Mouse (Mus musculus): ENCODE measurements around the gene Vmp1. TPM values are rescaled to one million over a fixed set of nuclear protein-coding genes. Genes with fewer than 3 reads are reported as not detected.
A peak's percentile ranks its signal among the peaks of the same experiment; 100 is the strongest.

Gene Vmp1
- polyA plus RNA-seq, 1 experiment from 2014 or later: 88.7 TPM

- DNase-seq (ENCODE audit: low spot score): no peak
- Histone ChIP-seq H3K27ac (replicated peaks; ENCODE audit: low read depth, low read length) (no peak overlapping the region), H3K4me3 (ENCODE audit: low read depth, low read length) (no peak overlapping the region), H3K9ac (ENCODE audit: low read length) (no peak overlapping the region), H3K4me2 (ENCODE audit: low read depth, severe bottlenecking) (no peak overlapping the region), H3K27me3 (ENCODE audit: control insufficient read depth, insufficient read depth, low read length) (no peaks in the 10 kb centered on the region), H3K9me3 (ENCODE audit: control insufficient read depth, low read length) (no peaks in the 10 kb centered on the region), H3K4me1 (ENCODE audit: control insufficient read depth, insufficient read depth, low read length) (no peaks in the 10 kb centered on the region), H3K36me3 (ENCODE audit: control insufficient read depth, insufficient read depth, low read length) (peaks cover 17% of the 10 kb centered on the region)
- ATAC-seq (ENCODE audit: insufficient number of reproducible peaks, low FRiP score, low TSS enrichment, low read depth): no peak
These were observed 31.0 kb upstream of the Vmp1 start for GRCm38 (mm10) chr11:86714606-86715005.

- peaks cover 20% of the 10 kb centered on the region for H3K36me3 ChIP-seq (ENCODE audit: control insufficient read depth, insufficient read depth, low read length)
- DNase-seq (ENCODE audit: low spot score) (no peak), ATAC-seq (ENCODE audit: insufficient number of reproducible peaks, low FRiP score, low TSS enrichment, low read depth) (no peak)
- H3K9me3 ChIP-seq (ENCODE audit: control insufficient read depth, low read length): no peaks in the 10 kb centered on the region
- WGBS: 89% methylated on average over 4 of the region's 4 CpGs
- H3K4me3 ChIP-seq (ENCODE audit: low read depth, low read length): no peak overlapping the region
- no peaks in the 10 kb centered on the region for H3K4me1 ChIP-seq (ENCODE audit: control insufficient read depth, insufficient read depth, low read length)
- H3K4me2 ChIP-seq (ENCODE audit: low read depth, severe bottlenecking): no peak overlapping the region
- H3K9ac ChIP-seq (ENCODE audit: low read length): no peak overlapping the region
- H3K27me3 ChIP-seq (ENCODE audit: control insufficient read depth, insufficient read depth, low read length): no peaks in the 10 kb centered on the region
- H3K27ac ChIP-seq (replicated peaks; ENCODE audit: low read depth, low read length): no peak overlapping the region
These were observed 17.5 kb upstream of the Vmp1 start for GRCm38 (mm10) chr11:86701151-86701550.

GRCm38 (mm10) chr11:86695461-86695860 lies 11.8 kb upstream of the Vmp1 start:
- H3K9ac ChIP-seq (ENCODE audit: low read length): no peak overlapping the region
- DNase-seq (ENCODE audit: low spot score) (no peak), ATAC-seq (ENCODE audit: insufficient number of reproducible peaks, low FRiP score, low TSS enrichment, low read depth) (no peak)
- no peaks in the 10 kb centered on the region for H3K27me3 ChIP-seq (ENCODE audit: control insufficient read depth, insufficient read depth, low read length)
- no peaks in the 10 kb centered on the region for H3K9me3 ChIP-seq (ENCODE audit: control insufficient read depth, low read length)
- peaks cover 10% of the 10 kb centered on the region for H3K36me3 ChIP-seq (ENCODE audit: control insufficient read depth, insufficient read depth, low read length)
- H3K27ac ChIP-seq (replicated peaks; ENCODE audit: low read depth, low read length): no peak overlapping the region
- no peak overlapping the region for H3K4me2 ChIP-seq (ENCODE audit: low read depth, severe bottlenecking)
- no peaks in the 10 kb centered on the region for H3K4me1 ChIP-seq (ENCODE audit: control insufficient read depth, insufficient read depth, low read length)
- 82% methylated on average over 4 of the region's 4 CpGs for WGBS
- H3K4me3 ChIP-seq (ENCODE audit: low read depth, low read length): no peak overlapping the region

- 90% methylated on average over 2 of the region's 2 CpGs for WGBS
- H3K36me3 ChIP-seq (ENCODE audit: control insufficient read depth, insufficient read depth, low read length): peaks cover 17% of the 10 kb centered on the region
- no peak overlapping the region for H3K9ac ChIP-seq (ENCODE audit: low read length)
- no peak overlapping the region for H3K27ac ChIP-seq (replicated peaks; ENCODE audit: low read depth, low read length)
- H3K27me3 ChIP-seq (ENCODE audit: control insufficient read depth, insufficient read depth, low read length): no peaks in the 10 kb centered on the region
- ATAC-seq (ENCODE audit: insufficient number of reproducible peaks, low FRiP score, low TSS enrichment, low read depth): no peak
- H3K4me1 ChIP-seq (ENCODE audit: control insufficient read depth, insufficient read depth, low read length): no peaks in the 10 kb centered on the region
- H3K4me2 ChIP-seq (ENCODE audit: low read depth, severe bottlenecking): no peak overlapping the region
- no peaks in the 10 kb centered on the region for H3K9me3 ChIP-seq (ENCODE audit: control insufficient read depth, low read length)
- H3K4me3 ChIP-seq (ENCODE audit: low read depth, low read length): no peak overlapping the region
- no peak for DNase-seq (ENCODE audit: low spot score)
These were observed 8.9 kb upstream of the Vmp1 start for GRCm38 (mm10) chr11:86692546-86692945.

- DNase-seq (ENCODE audit: low spot score) (no peak), ATAC-seq (ENCODE audit: insufficient number of reproducible peaks, low FRiP score, low TSS enrichment, low read depth) (no peak)
- Histone ChIP-seq H3K27me3 (ENCODE audit: control insufficient read depth, insufficient read depth, low read length) (no peaks in the 10 kb centered on the region), H3K27ac (replicated peaks; ENCODE audit: low read depth, low read length) (no peak overlapping the region), H3K36me3 (ENCODE audit: control insufficient read depth, insufficient read depth, low read length) (peaks cover 15% of the 10 kb centered on the region), H3K9ac (ENCODE audit: low read length) (no peak overlapping the region), H3K4me2 (ENCODE audit: low read depth, severe bottlenecking) (no peak overlapping the region), H3K9me3 (ENCODE audit: control insufficient read depth, low read length) (no peaks in the 10 kb centered on the region), H3K4me1 (ENCODE audit: control insufficient read depth, insufficient read depth, low read length) (no peaks in the 10 kb centered on the region), H3K4me3 (ENCODE audit: low read depth, low read length) (no peak overlapping the region)
- 88% methylated on average over 2 of the region's 2 CpGs for WGBS
These were observed 8.3 kb upstream of the Vmp1 start for GRCm38 (mm10) chr11:86691956-86692355.

GRCm38 (mm10) chr11:86691482-86691881 lies 7.8 kb upstream of the Vmp1 start:
- Histone ChIP-seq H3K4me1 (ENCODE audit: control insufficient read depth, insufficient read depth, low read length) (no peaks in the 10 kb centered on the region), H3K27ac (replicated peaks; ENCODE audit: low read depth, low read length) (no peak overlapping the region), H3K4me2 (ENCODE audit: low read depth, severe bottlenecking) (no peak overlapping the region), H3K9ac (ENCODE audit: low read length) (no peak overlapping the region), H3K36me3 (ENCODE audit: control insufficient read depth, insufficient read depth, low read length) (peaks cover 13% of the 10 kb centered on the region), H3K9me3 (ENCODE audit: control insufficient read depth, low read length) (no peaks in the 10 kb centered on the region), H3K27me3 (ENCODE audit: control insufficient read depth, insufficient read depth, low read length) (no peaks in the 10 kb centered on the region), H3K4me3 (ENCODE audit: low read depth, low read length) (no peak overlapping the region)
- DNase-seq (ENCODE audit: low spot score): no peak
- 94% methylated on average over 3 of the region's 3 CpGs for WGBS
- no peak for ATAC-seq (ENCODE audit: insufficient number of reproducible peaks, low FRiP score, low TSS enrichment, low read depth)

GRCm38 (mm10) chr11:86690383-86690782 lies 6.7 kb upstream of the Vmp1 start:
- no peak for ATAC-seq (ENCODE audit: insufficient number of reproducible peaks, low FRiP score, low TSS enrichment, low read depth)

GRCm38 (mm10) chr11:86685366-86685765 lies 1.7 kb upstream of the Vmp1 start:
- no peaks in the 10 kb centered on the region for H3K27me3 ChIP-seq (ENCODE audit: control insufficient read depth, insufficient read depth, low read length)
- no peak overlapping the region for H3K4me3 ChIP-seq (ENCODE audit: low read depth, low read length)
- DNase-seq (ENCODE audit: low spot score) (no peak), ATAC-seq (ENCODE audit: insufficient number of reproducible peaks, low FRiP score, low TSS enrichment, low read depth) (no peak)
- H3K9ac ChIP-seq (ENCODE audit: low read length): no peak overlapping the region
- H3K9me3 ChIP-seq (ENCODE audit: control insufficient read depth, low read length): no peaks in the 10 kb centered on the region
- peaks cover 5% of the 10 kb centered on the region; the same call in 1 of the 2 replicates for H3K4me1 ChIP-seq (ENCODE audit: control insufficient read depth, insufficient read depth, low read length)
- peaks cover 7% of the 10 kb centered on the region for H3K36me3 ChIP-seq (ENCODE audit: control insufficient read depth, insufficient read depth, low read length)
- H3K4me2 ChIP-seq (ENCODE audit: low read depth, severe bottlenecking): peak overlapping the region; percentile 63; the same call in 1 of the 2 replicates
- no peak overlapping the region for H3K27ac ChIP-seq (replicated peaks; ENCODE audit: low read depth, low read length)
- 84% methylated on average over 1 of the region's 1 CpGs for WGBS

More at GRCm38 (mm10) chr11:86690383-86690782, 6.7 kb upstream of the Vmp1 start:
- Histone ChIP-seq H3K9me3 (ENCODE audit: control insufficient read depth, low read length) (no peaks in the 10 kb centered on the region), H3K4me3 (ENCODE audit: low read depth, low read length) (no peak overlapping the region), H3K27me3 (ENCODE audit: control insufficient read depth, insufficient read depth, low read length) (no peaks in the 10 kb centered on the region), H3K4me2 (ENCODE audit: low read depth, severe bottlenecking) (no peak overlapping the region), H3K36me3 (ENCODE audit: control insufficient read depth, insufficient read depth, low read length) (peaks cover 13% of the 10 kb centered on the region), H3K27ac (replicated peaks; ENCODE audit: low read depth, low read length) (no peak overlapping the region), H3K4me1 (ENCODE audit: control insufficient read depth, insufficient read depth, low read length) (peaks cover 2% of the 10 kb centered on the region; the same call in 1 of the 2 replicates), H3K9ac (ENCODE audit: low read length) (no peak overlapping the region)
- 93% methylated on average over 3 of the region's 3 CpGs for WGBS
- no peak for DNase-seq (ENCODE audit: low spot score)

Data from limb, embryonic 11.5 days (tissue).